Mouse (Mus musculus) urinary bladder, postnatal 25 days (tissue): Measurements from ENCODE around the gene Hist1h4d.

Source experiments
- DNase-seq: peaks from one replicate; pipeline ENCODE4 v3.0.0; 2022; ENCODE audit warnings: low spot score

The Hist1h4d gene

DNA sequence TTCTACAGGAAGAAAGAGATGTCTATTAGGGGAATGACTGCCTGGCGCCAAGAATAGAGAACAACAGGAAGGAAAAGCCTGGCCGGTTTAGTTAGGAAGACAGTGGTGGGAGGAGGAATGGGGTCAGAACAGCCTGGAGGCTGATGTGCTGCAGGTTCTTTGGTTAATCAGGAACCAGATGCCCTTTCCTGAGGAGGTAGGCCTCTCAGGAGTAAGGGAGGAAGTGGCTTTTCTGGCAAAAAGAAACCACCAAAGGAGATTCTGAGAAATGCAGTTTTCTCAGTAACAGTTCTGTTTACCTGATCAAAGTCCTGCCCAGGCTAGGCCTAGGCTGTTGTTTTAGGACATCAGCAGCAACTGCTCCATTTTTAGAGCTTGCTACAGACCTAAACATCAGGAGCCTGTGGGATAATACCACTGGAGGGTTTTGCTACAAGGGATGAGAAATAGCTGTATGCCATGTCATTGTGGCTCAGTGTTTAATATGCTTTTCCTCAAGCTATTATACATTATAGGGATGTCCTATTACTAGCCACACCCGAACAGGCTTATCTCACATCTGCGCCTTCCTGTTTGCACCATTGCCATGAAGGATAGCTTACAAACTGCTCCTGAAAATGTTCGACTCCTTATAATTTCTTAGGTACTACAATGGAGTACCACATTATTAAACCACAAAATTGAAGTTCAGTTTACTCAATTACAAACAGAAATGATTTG is 11.8 kb downstream of the Hist1h4d start:
- DNase-seq = no peak

DNA sequence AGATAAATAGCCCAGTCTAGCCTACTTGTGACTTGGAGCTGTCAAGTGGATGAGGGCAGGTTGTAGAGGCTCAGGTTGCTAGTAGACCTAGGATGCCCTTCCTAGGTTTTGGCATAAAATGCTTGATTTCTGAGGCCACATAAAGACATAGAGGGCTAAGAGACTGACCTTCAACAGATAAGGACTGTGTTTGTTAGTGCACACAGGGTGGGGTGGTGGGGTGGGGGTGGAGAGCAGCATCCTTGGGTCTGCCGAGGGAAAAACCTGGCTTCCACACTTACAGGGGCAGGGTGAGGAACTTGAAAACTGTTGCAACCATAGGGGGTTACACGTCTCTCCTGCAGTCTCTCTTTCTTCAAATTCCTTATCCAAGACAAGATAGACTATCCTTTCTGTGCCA is 13.8 kb downstream of the Hist1h4d start:
- DNase-seq = no peak

DNA sequence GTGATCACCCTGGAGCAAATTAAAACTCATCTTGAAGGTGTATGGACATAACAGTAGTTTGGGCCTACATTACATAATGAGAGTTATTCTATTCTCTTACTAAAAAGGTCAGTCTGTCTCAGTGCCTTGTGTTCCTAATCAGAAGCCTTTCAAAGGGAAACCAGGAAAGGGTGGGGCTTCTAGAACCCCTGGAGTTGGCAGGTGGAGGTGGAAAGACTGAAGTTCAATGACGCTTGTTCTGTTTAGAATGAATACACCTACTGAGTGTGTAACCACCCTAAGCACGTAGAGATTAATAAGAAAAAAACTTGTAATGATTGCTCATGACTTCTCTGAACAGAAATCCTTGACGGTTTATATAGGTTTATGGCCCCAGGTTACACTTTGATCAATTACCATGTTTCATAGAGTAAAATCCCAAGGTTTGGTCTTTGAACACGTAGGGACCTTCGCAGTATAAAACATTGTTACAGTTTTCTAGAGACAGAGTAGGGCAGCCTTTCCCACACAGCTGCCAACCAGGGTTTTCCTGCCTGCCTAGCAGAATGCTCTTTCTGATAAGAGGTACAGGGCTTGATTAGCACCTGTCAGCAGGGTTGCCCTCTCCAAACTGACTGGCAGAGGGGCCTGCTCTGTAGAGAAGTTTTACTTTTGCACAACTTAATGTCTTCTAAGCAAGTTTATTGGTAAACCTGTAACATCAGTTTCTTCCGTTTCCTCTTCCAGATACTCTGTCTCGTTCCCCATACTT is 14.4 kb downstream of the Hist1h4d start:
- no peak for DNase-seq

DNA sequence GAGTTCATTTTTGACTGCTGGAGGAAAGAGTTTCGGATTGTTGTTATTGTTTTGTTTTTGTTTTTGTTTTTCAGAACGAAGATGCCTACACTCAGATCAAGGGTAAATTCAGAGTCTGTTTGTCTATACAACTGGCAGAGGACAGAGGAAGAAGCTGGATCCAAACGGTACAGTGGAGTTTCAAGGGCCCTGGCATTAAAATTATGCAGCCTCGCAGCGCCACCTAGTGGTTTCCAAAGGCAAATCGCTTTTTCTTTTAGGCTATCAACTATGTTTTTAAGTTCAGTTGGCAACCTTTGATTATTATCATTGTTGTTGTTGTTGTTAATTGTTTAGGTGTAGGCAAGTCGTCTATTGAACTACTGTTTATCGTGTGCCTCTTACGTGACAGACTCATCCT is 16.6 kb downstream of the Hist1h4d start:
- peak; percentile 83 for DNase-seq

DNA sequence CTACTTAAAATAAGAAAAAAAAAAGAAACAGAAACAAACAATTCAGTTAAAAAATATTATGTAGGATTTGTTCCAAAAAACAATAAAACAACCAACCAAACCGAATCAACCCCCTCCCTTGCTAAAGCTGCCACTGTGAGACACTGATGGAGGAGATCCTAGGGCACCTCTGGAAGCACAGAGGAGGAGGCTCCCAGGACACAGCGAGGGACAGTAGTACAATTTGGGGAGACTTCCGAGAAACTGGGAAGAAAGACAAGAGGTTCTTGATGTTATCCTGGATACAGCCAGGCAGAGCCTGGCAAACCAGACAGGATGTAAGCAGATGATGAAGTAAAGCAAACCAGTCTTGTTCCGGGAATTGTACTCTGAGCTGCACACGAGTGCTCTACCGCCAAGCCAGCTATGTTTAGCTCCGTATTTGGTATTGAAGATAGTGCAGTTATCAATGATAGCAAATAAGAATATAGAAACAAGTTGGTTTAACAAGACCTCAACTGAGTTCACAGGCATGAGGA is 21.8 kb downstream of the Hist1h4d start:
- DNase-seq = no peak

DNA sequence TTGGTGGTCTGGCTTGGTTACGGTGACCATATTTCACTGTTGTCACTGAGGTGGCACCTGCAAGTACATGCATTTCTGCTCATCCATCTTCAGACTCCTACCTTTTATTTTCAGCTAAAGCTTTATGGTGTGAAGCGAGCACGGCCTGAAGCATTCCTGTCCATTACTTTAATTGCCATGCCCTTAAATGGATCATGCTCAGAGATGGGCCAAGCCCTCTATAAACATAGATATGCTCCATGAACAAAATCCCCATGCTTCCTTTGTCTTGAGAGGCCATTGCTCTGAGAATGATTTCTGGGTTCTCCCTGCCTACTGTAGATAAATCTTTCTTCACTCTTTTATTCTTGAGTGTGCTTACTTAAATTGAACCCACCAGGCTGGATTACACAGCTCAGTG is 23.1 kb downstream of the Hist1h4d start:
- no peak for DNase-seq

DNA sequence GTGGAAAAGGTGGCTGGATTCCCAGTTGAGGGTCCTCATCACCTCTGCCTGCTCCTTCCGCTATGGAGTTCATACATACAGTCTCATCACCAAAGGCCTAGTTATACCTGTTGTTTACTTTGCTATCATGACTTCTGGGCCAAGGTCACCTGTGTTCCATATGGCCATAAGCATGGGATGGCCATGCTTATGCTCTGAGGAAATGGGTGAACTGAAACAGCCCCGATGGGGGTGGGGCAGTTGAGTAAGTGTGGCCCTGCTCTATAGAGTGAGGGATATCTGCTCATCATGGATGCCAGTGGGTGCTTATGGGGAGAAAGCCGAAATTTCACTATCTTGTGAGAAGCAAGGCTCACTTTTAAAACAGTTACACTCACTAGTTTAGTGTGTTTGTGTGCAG is 23.7 kb downstream of the Hist1h4d start:
- DNase-seq = no peak

DNA sequence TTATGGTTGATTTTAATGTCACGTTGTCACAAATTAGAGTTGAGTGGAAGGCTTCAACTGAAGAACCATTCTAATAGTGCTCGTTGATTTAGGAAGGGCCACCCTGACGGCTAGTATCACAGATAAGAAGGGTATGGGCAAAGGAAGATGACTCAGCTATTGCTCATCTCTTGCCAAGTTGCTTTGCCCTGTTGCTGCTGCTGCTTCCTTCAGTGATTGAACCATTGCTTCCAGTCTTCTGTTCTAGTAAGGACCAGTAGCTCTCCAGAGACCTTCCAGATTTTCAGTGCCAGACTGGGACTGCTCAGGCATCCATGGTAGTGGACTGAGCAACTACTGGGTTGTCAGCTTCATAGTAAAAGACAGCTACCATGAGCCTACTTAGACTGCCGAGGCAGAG is 27.8 kb downstream of the Hist1h4d start:
- DNase-seq = no peak

DNA sequence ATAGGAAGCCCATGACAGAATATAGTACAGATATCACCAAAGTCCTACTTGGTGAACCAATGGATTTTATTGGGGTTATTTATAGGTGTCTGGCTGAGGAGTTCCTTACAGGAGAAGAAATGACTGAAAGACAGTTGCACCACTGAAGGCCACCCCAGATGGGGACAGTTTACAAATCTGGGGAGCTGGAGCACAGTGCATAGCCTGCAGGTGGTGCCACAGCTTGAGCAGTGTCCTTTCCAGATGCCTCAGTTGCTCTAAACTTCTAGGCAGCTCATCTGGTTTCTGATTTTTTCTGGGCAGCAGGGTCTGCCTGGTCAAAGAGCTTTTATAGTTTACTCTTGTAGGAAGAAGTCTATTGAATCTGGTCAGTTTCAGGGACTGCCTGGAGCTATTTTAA is 28.4 kb downstream of the Hist1h4d start:
- no peak for DNase-seq

DNA sequence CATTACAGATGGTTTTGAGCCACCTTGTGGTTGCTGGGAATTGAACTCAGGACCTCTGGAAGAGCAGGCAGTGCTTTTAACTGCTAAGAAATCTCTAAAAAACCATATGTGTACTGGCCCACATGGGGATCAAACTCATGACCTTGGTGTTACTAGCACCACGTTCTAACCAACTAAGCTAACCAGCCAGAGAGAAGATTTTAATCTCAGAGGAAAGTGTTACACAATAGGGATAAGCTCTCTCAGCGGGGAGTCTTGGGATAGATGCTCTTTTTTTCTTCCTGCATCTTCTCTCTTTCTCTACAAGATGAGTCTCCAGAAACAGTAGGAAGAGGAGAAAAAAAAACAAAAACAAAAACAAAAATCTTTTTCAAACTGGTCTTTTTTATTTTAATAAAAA is 29.0 kb downstream of the Hist1h4d start:
- DNase-seq = no peak

DNA sequence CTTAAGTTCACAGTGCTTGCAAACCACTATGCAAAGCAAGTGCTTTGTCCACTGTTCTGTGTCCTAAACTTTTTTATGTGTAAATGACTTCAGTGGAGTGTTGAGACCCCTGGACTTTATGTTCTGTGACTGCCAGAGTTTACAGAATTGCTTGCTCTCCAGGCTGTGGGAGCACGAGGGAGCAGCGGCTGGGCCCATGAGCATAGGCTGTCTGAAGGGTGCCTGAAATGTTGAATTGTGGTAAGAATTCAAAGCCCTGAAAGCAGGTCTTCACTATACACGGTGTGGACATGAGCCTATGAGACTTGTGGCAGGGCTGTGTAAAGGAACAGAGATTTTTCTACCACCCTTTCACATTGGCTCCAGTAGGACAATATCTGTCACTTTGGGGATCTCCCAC is 30.2 kb downstream of the Hist1h4d start:
- no peak for DNase-seq

DNA sequence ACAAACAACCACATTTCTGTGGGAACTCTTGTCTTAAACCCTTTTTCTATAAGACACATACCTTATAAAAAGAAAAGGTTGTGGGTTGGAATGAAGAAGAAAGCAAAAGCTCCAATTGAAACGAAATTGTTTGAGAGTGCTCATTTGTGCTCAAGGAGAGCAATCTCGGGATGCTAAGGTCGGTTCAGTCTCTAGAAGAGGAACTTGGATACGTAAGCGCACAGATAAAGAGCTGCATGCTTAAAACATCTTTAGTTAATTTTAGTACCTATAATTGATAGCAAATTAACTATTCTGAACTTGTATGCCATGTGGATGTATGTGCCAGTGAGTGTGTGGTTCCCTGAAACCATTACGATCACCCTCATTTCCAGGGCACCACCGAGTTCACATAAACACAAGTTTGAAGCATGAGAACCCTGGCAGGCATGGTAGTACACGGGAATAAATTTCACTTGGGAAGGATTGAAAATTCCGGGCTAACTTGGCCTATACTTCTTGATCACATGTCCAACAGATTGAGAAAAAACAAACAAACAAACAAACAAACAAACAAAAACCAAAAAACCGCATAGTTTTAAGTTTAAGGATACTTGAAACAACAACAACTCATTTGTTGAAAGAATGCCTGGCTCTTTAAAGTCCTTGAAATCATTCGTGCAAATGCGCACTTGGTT is 38.8 kb downstream of the Hist1h4d start:
- no peak for DNase-seq

DNA sequence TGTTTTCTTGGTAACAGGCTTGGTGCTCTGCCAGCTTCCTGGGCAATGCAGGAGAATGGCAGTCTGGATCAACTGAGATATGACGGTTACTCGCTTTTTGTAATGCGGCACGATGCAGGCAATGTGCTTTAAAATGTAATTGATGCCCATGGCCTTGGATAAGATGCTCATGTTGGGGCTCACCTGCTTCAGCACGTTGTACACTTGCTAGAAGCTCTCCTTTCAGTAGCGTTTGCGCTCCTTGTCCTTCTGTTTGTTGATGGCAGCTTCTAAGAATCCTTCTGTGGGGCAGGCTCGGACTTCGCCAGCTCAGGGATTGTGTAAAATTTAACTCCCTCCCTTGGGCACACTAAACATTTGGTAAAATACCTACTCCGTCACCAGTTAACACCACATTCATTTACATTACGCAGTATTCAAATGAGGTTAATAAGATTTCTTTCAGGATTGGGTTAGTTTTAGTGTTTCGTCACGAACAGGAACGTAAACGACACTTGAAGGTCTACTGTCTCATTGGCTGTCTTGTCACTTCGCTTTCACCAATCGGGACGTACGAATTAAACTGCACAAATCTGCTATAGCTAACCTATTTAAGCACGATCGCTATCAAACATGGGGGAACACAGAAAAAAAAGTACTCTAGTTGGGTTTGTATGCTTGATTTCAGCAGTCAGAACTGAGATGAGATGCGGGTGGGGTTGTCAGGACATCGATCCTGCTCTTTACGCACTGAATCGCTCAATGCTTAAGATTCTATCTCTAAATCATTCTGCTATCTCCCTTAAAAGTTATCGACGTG is 39.5 kb downstream of the Hist1h4d start, which contains the start of gene Hist1h2be:
TSS of gene Hist1h2be (minus strand) at position 392 of the 799 bp plus-strand sequence.
- DNase-seq = peak; percentile 31

DNA sequence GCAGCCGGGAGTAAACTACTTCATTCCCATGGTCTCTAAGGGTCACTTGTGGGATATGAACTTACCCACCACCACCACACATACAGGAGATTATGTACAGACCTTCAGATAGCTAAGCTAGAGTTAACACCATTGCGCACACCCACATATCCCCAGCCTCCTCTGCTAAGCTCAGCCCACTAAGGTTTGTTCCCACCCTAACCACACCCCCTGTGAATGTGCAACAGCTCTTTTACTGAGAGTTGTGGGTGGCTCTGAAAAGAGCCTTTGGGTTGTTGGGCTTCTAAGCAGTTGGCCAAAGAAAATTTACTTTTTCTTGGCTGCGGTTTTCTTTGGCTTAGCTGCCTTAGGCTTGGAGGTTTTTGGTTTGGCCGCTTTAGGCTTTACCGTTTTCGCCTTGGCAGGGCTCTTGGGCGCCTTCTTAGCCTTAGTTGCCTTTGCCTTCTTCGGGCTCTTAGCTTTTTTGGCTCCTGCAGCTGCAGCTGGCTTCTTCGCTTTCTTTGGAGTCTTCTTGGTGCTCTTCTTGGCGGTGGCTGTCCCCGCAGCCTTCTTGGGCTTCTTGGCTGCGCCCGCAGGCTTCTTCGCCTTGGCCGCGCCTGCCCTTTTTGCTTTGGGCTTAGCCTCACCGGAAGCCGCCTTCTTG is 40.3 kb downstream of the Hist1h4d start:
- peak; percentile 48 for DNase-seq

DNA sequence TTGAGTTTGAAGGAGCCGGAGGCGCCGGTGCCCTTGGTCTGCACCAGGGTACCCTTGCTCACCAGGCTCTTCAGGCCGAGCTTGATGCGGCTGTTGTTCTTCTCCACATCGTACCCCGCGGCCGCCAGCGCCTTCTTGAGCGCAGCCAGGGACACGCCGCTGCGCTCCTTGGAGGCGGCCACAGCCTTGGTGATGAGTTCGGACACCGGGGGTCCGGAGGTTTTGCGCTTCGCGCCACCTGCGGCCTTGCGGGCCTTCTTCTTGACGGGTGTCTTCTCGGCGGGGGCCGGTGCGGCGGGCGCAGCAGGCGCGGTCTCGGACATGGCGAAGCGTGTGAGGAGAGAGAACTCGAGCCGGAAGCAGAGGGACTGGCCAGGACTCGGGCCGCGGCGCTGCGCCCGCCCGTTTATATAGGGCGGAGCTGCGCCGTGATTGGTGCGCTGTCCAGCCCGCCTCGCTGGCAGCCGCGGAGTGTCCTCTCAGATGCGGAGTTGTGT is 40.8 kb downstream of the Hist1h4d start, which contains the start of gene Hist1h1e:
TSS of gene Hist1h1e (minus strand) at position 384 of the 497 bp plus-strand sequence.
- peak; percentile 84 for DNase-seq

DNA sequence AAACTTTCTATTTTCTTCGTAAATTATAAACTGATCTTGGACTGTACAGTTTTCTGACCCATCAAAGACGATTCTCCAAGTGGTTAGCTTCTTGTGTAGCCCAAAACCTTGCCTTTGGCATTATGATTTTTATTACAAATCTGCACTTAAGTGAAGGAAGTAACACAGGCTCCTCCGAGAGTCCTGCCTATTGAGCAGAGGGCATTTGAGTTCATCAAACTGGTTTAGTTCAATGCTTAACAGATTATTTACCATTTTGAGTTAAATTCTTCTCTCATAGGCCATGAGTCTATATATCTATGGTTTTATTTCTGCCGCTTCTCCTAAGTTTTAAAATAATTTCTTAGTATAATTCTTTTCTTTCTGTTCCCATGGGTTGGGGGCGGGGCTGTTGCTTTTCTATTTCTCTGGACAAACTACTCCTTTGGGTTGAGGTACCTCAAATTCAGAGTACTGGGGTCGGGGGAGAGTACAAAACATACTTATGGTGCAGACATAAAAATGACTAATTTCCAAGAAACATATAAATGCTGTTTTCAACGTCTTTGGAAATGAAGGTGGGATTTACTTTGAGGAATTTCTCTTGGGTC is 41.6 kb downstream of the Hist1h4d start:
- DNase-seq = no peak

DNA sequence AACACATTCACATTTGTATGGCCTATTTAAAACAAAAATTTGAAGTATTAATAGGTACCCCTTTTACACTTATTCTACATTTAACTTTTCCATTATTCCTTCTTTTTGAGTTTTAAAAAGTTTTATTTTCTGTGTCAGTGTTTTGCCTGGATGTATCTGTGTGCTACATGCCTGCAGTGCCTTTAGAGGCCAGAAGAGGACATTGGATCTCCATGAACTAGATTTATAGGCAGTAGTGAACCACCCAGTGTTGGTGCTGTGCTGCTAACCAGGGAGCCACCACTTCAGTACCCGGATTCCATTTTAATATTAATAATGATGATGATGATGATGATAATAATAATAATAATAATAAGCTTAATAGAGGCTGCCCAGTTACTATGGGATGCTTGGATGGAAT is 49.3 kb downstream of the Hist1h4d start:
- DNase-seq = no peak
